Mouse (Mus musculus) bone marrow, adult 2 months (tissue): ENCODE results near the gene Olfr788.

Experiments used
- CTCF ChIP-seq: fragments of 200-500 bp; IDR thresholded peaks from 2 replicates; pipeline ENCODE4 v1.5.1; 2011; ENCODE audit warnings: low read length, control low read depth; ENCODE audit not compliant: control insufficient read depth, insufficient read depth
- POLR2A ChIP-seq: fragments of 200-500 bp; IDR thresholded peaks from 2 replicates; pipeline ENCODE4 v1.6.1; 2011; ENCODE audit warnings: low read depth, mild to moderate bottlenecking, control low read depth, low read length, borderline replicate concordance; ENCODE audit not compliant: control insufficient read depth

- TF ChIP-seq CTCF (no peak), POLR2A (no peak)
Observed at GRCm38 (mm10) chr10:129498192-129498591, 27.4 kb downstream of the Olfr788 start, which contains the start of gene Olfr790.
